Mouse (Mus musculus): Measurements from ENCODE around the gene Parp16. TPM values are rescaled to one million over a fixed set of nuclear protein-coding genes. Genes with fewer than 3 reads are reported as not detected.

Parp16 gene
- polyA plus RNA-seq, 1 experiment from 2014 or later = 8.6 TPM

DNA sequence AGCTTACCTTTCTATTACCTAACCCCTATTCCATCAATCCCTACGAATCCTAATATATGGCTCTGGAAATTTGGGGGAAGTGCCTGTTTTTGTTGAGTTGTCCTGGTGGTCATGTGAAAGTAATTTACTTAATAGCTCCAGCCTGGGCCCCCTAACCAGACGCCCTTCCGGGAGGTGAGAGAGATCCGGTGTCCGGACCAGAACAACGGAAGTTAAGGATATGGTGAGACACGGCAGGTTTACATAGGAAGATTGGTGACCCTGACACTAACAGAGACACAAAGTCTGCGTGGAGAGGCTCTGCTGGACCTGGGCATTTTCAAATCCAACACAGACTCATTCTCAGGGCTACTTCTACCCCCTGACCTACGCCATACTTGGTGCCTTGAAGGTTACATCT lies 28.8 kb upstream of the Parp16 start:
- DNase-seq (ENCODE audit: low spot score) = no peak
- ATAC-seq (replicated peaks; ENCODE audit: low FRiP score, low read depth) = no peak
- Histone ChIP-seq H3K9ac (ENCODE audit: low read depth, low read length) (no peak overlapping the region), H3K9me3 (replicated peaks; ENCODE audit: low read length) (no peaks in the 10 kb centered on the region), H3K27ac (no peak overlapping the region), H3K36me3 (ENCODE audit: insufficient read depth, low read length) (no peaks in the 10 kb centered on the region), H3K4me3 (replicated peaks; ENCODE audit: low read depth, low read length) (no peak overlapping the region), H3K4me1 (replicated peaks; ENCODE audit: insufficient read depth, low read length) (peaks cover 17% of the 10 kb centered on the region; the same call in 1 of the 2 replicates), H3K27me3 (ENCODE audit: insufficient read depth, low read length) (peaks cover 10% of the 10 kb centered on the region), H3K4me2 (ENCODE audit: low read length) (no peak overlapping the region)
- WGBS = 31% methylated on average over 9 of the region's 9 CpGs
- no peak for TF ChIP-seq CTCF (IDR thresholded peaks at IDR 0.05; ENCODE audit: low read depth)

DNA sequence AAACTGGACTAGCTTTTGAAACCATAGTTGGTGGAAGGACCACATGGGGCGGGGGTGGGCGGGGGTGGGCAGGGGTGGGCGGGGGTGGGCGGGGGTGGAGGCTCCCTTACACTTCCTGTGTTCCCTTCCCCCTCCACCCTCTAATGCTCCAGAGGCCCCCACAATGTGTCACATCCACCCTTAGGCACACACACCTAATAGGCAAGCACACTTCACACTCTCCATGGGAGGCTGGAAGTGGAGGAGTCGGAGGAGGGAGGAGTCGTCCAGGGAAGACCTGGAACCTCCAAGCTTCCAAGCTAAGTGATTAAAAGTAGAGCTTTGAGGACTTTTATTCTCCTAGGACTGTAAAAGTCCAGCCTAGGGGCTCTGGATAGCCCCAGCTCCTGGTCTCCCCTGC lies 26.6 kb upstream of the Parp16 start:
- no peak overlapping the region for H3K27ac ChIP-seq
- DNase-seq (ENCODE audit: low spot score) (no peak), ATAC-seq (replicated peaks; ENCODE audit: low FRiP score, low read depth) (no peak)
- no peak overlapping the region for H3K4me3 ChIP-seq (replicated peaks; ENCODE audit: low read depth, low read length)
- 24% methylated on average over 5 of the region's 6 CpGs for WGBS
- peaks cover 5% of the 10 kb centered on the region; the same call in 1 of the 2 replicates for H3K4me1 ChIP-seq (replicated peaks; ENCODE audit: insufficient read depth, low read length)
- H3K4me2 ChIP-seq (ENCODE audit: low read length) = no peak overlapping the region
- H3K36me3 ChIP-seq (ENCODE audit: insufficient read depth, low read length) = no peaks in the 10 kb centered on the region
- peaks cover 4% of the 10 kb centered on the region; the same call in 1 of the 2 replicates for H3K27me3 ChIP-seq (ENCODE audit: insufficient read depth, low read length)
- H3K9me3 ChIP-seq (replicated peaks; ENCODE audit: low read length) = no peaks in the 10 kb centered on the region
- no peak for TF ChIP-seq CTCF (IDR thresholded peaks at IDR 0.05; ENCODE audit: low read depth)
- no peak overlapping the region for H3K9ac ChIP-seq (ENCODE audit: low read depth, low read length)

DNA sequence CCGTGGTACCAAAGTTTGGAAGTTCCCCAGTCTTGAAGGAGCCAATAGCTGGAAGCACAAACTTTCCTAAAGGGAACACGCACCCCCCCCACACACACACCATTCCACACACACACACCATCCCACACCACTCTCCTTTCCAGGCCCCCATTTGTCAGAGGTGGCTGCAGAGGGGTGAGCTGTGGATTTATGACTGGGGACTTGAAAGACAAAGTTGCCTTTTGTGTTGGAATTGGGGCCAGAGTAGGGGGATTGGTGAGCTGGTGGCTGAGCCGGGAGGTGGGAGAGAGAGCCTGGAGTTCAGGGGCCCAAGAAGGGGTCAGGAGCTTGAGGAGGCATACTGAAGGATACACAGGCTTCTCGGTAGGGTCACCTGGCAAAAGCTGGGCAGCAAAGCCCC lies 26.2 kb upstream of the Parp16 start:
- Histone ChIP-seq H3K4me3 (replicated peaks; ENCODE audit: low read depth, low read length) (no peak overlapping the region), H3K4me2 (ENCODE audit: low read length) (no peak overlapping the region), H3K4me1 (replicated peaks; ENCODE audit: insufficient read depth, low read length) (peaks cover 4% of the 10 kb centered on the region; the same call in 1 of the 2 replicates), H3K27ac (no peak overlapping the region), H3K27me3 (ENCODE audit: insufficient read depth, low read length) (peaks cover 4% of the 10 kb centered on the region; the same call in 1 of the 2 replicates), H3K9me3 (replicated peaks; ENCODE audit: low read length) (no peaks in the 10 kb centered on the region), H3K9ac (ENCODE audit: low read depth, low read length) (no peak overlapping the region), H3K36me3 (ENCODE audit: insufficient read depth, low read length) (no peaks in the 10 kb centered on the region)
- DNase-seq (ENCODE audit: low spot score) (no peak), ATAC-seq (replicated peaks; ENCODE audit: low FRiP score, low read depth) (no peak)
- TF ChIP-seq CTCF (IDR thresholded peaks at IDR 0.05; ENCODE audit: low read depth) = no peak
- 27% methylated on average over 4 of the region's 4 CpGs for WGBS

DNA sequence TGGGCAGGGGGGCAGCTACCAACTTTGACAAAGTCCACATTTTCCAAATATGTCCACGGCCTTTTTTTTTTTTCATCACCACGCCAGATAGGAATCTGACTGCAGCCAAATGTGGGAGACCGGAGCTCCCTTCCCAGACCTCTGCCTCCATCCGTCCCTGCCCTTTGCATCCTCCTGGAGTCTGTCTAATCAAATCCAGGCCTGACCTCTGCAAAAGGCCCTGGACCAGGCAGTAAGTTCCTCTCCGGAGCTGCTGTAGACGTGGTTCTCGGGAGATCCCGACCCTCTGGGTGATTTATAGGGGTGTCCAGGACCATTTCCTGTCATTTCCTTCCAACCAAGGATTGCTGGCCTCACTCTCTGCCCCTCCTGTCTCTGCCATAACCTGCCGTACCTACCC lies 22.5 kb upstream of the Parp16 start:
- H3K4me1 ChIP-seq (replicated peaks; ENCODE audit: insufficient read depth, low read length) = peaks cover 11% of the 10 kb centered on the region; the same call in 1 of the 2 replicates
- no peaks in the 10 kb centered on the region for H3K27me3 ChIP-seq (ENCODE audit: insufficient read depth, low read length)
- ATAC-seq (replicated peaks; ENCODE audit: low FRiP score, low read depth) (no peak), DNase-seq (ENCODE audit: low spot score) (no peak)
- no peak overlapping the region for H3K4me3 ChIP-seq (replicated peaks; ENCODE audit: low read depth, low read length)
- no peaks in the 10 kb centered on the region for H3K9me3 ChIP-seq (replicated peaks; ENCODE audit: low read length)
- 22% methylated on average over 9 of the region's 9 CpGs for WGBS
- H3K4me2 ChIP-seq (ENCODE audit: low read length) = no peak overlapping the region
- H3K36me3 ChIP-seq (ENCODE audit: insufficient read depth, low read length) = no peaks in the 10 kb centered on the region
- no peak overlapping the region for H3K9ac ChIP-seq (ENCODE audit: low read depth, low read length)
- no peak for TF ChIP-seq CTCF (IDR thresholded peaks at IDR 0.05; ENCODE audit: low read depth)
- H3K27ac ChIP-seq = no peak overlapping the region

DNA sequence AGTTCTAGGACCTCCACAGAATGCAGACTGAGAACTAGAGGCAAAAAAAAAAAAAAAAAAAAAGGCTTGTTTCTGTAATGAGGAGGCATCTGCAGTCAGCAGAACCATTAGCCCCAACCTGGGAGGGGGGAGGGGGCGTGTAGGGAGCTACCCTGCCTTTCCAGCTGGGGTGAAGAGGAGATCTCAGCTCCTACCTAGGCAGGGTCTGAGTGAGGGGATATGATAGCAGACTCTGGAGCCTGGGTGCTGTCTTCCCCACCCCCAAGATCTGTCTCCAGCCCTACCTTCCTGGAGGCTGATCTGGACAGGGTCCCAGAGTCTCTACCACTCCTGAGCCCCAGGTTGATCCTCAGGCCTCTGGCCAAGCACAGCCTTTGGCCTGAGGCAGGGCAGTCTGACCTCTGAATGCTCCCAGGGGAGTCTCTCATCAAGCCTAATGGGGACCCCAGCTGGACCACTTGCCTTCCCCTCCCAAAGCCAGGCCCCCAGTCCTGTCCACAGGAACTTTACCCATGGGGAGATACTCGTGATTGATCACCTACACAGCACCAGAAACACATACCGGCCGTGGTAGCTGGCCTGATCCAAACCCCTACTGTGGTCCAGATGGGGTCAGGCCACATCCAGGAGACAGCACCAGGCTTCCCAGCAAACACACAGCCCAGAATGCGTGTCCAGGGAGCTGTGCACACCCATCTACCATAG lies 19.8 kb upstream of the Parp16 start:
- no peak overlapping the region for H3K4me2 ChIP-seq (ENCODE audit: low read length)
- no peak overlapping the region for H3K27ac ChIP-seq
- TF ChIP-seq CTCF (IDR thresholded peaks at IDR 0.05; ENCODE audit: low read depth) = no peak
- 48% methylated on average over 5 of the region's 5 CpGs for WGBS
- H3K27me3 ChIP-seq (ENCODE audit: insufficient read depth, low read length) = no peaks in the 10 kb centered on the region
- no peaks in the 10 kb centered on the region for H3K36me3 ChIP-seq (ENCODE audit: insufficient read depth, low read length)
- H3K4me1 ChIP-seq (replicated peaks; ENCODE audit: insufficient read depth, low read length) = peaks cover 19% of the 10 kb centered on the region
- no peak overlapping the region for H3K4me3 ChIP-seq (replicated peaks; ENCODE audit: low read depth, low read length)
- DNase-seq (ENCODE audit: low spot score) = no peak
- no peaks in the 10 kb centered on the region for H3K9me3 ChIP-seq (replicated peaks; ENCODE audit: low read length)
- no peak for ATAC-seq (replicated peaks; ENCODE audit: low FRiP score, low read depth)
- no peak overlapping the region for H3K9ac ChIP-seq (ENCODE audit: low read depth, low read length)

DNA sequence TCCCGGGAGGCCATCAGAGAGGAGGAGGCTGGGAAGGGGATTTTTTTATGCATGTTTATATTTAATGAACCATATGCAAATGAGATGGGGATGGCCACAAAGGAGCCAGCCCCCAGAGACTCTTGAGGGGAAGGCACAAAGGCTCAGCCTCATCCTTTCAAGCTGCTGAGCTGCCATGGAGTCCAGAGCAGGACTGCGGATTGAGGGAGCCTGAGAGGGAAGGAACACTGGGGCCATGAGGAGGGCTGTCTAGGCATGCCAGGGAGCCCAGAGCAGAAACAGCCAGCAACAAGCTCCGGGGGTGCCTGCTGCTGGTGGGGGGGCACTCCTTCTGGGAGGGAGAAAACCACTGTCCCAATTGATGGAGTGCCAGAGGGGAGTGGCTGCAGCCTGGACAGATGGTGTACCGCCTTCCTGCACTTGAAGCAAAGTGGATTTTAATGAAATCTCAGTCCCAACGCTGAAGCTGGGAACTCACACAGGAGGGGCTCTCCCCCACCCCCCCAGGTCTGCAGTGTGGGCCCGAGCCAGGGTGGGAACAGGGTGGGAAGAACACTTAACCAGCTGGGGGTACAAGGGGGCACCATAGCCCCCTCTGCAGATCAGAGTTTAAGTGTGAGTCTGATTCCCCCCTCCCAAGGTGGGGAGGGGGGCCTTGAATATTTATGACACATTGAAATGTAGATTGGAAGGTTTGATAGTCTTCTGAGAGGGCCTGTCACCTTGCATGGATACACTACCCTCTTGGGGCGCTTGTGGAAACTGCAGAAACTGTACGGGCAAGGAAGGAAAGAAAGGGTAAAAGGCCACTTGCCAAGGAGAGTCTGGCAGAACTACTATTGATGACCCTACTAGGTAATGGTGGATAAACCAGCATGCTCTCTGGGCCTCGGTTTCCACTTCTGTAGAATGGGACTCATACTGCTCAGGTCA lies 18.9 kb upstream of the Parp16 start:
- Histone ChIP-seq H3K4me1 (replicated peaks; ENCODE audit: insufficient read depth, low read length) (peaks cover 25% of the 10 kb centered on the region), H3K4me2 (ENCODE audit: low read length) (no peak overlapping the region), H3K9ac (ENCODE audit: low read depth, low read length) (no peak overlapping the region), H3K9me3 (replicated peaks; ENCODE audit: low read length) (no peaks in the 10 kb centered on the region), H3K27me3 (ENCODE audit: insufficient read depth, low read length) (no peaks in the 10 kb centered on the region), H3K27ac (no peak overlapping the region), H3K4me3 (replicated peaks; ENCODE audit: low read depth, low read length) (no peak overlapping the region), H3K36me3 (ENCODE audit: insufficient read depth, low read length) (no peaks in the 10 kb centered on the region)
- WGBS = 44% methylated on average over 9 of the region's 9 CpGs
- no peak for ATAC-seq (replicated peaks; ENCODE audit: low FRiP score, low read depth)
- DNase-seq (ENCODE audit: low spot score) = no peak
- TF ChIP-seq CTCF (IDR thresholded peaks at IDR 0.05; ENCODE audit: low read depth) = peak; percentile 44; the same call in 1 of the 2 replicates
